Mouse (Mus musculus) adrenal gland, postnatal 0 days (tissue): ENCODE measurements around the gene Dlg2. TPM values are rescaled to one million over a fixed set of nuclear protein-coding genes. Genes with fewer than 3 reads are reported as not detected.

Experiments used
- polyA plus RNA-seq: library from polyadenylated mRNA; unstranded; fragments of >200 nt; fragmentation: Nextera tagmentation; extraction: Ambion mirVana; gene quantifications from 2 replicates; pipeline ENCODE4 v1.2.1, GENCODE M21; 2015

Gene Dlg2
- polyA plus RNA-seq = 8.2 and 15.0 TPM in 2 replicates

GRCm38 (mm10) chr7:90476313-90477245 is at the start of gene Dlg2:
Gene Dlg2 (plus strand): TSS chr7:90476672.

GRCm38 (mm10) chr7:90442518-90443080 is 33.9 kb upstream of the Dlg2 start, which contains the start of gene Crebzf:
Gene Crebzf (plus strand): TSS chr7:90442729.

GRCm38 (mm10) chr7:90456845-90457468 is 19.5 kb upstream of the Dlg2 start, which contains the start of gene Tmem126a:
Gene Tmem126a (minus strand): TSS chr7:90457229.

GRCm38 (mm10) chr7:90475793-90476312 is 619 bp upstream of the Dlg2 start, which contains the start of gene Tmem126b:
Gene Tmem126b (minus strand): TSS chr7:90476001.

Other genes with a start within 250 kb of the Dlg2 start
- not detected in 2 replicates for gene Ccdc83, start 210.9 kb upstream of the Dlg2 start, polyA plus RNA-seq
- gene Sytl2, start 174.4 kb upstream of the Dlg2 start, polyA plus RNA-seq = 2.9 TPM in 2 replicates
- gene Ccdc89, start 50.1 kb upstream of the Dlg2 start, polyA plus RNA-seq = 0.83 and 1.8 TPM in 2 replicates
- 29.1 and 32.1 TPM in 2 replicates for gene Crebzf, start 33.9 kb upstream of the Dlg2 start, polyA plus RNA-seq
- gene Tmem126a, start 19.4 kb upstream of the Dlg2 start, polyA plus RNA-seq = 127 and 134 TPM in 2 replicates
- gene Tmem126b, start 671 bp upstream of the Dlg2 start, polyA plus RNA-seq = 38.4 and 55.4 TPM in 2 replicates